Mouse (Mus musculus) MEL (cell line): ENCODE measurements around the gene Nfkbil1. TPM values are rescaled to one million over a fixed set of nuclear protein-coding genes. Genes with fewer than 3 reads are reported as not detected.

Experiments
- DNase-seq: peaks from one replicate; pipeline ENCODE4 v3.0.0; 2011; ENCODE audit warnings: low read depth, low spot score
- H3K27ac ChIP-seq: 2 replicates; pipeline ENCODE4 v1.5.1; 2012; ENCODE audit warnings: low read depth, mild to moderate bottlenecking, control low read depth, low read length, moderate library complexity; ENCODE audit not compliant: control insufficient read depth
- H3K27me3 ChIP-seq, 2 experiments: fragments of 150-350 bp in 1 of 2; sonication (generic) in 1 of 2; 2 replicates each; pipeline ENCODE4 v1.6.1; 2012; ENCODE audit warnings: low read length in 2 of 2, mild to moderate bottlenecking in 2 of 2, improper control_type of control experiment in 1 of 2, moderate library complexity in 1 of 2; ENCODE audit not compliant: insufficient read depth in 2 of 2, control insufficient read depth in 1 of 2
- H3K36me3 ChIP-seq, 2 experiments: 2 replicates each; pipeline ENCODE4 v1.6.1; 2012 to 2014; ENCODE audit warnings: low read length in 2 of 2, improper control_type of control experiment in 1 of 2, inconsistent platforms in 1 of 2, mild to moderate bottlenecking in 1 of 2; ENCODE audit not compliant: insufficient read depth in 2 of 2, control insufficient read depth in 1 of 2
- H3K4me1 ChIP-seq, 2 experiments: fragments of 150-350 bp in 1 of 2; sonication (generic) in 1 of 2; 2 replicates each; pipeline ENCODE4 v1.6.1; 2012; ENCODE audit warnings: low read length in 2 of 2, improper control_type of control experiment in 1 of 2, mild to moderate bottlenecking in 1 of 2; ENCODE audit not compliant: insufficient read depth in 2 of 2, control insufficient read depth in 1 of 2
- H3K4me3 ChIP-seq, 2 experiments: fragments of 150-350 bp in 1 of 2; sonication (generic) in 1 of 2; 2 replicates each; pipeline ENCODE4 v1.5.1; 2012; ENCODE audit warnings: low read depth in 2 of 2, low read length in 2 of 2, mild to moderate bottlenecking in 2 of 2, moderate library complexity in 2 of 2, control low read depth in 1 of 2, improper control_type of control experiment in 1 of 2; ENCODE audit not compliant: control insufficient read depth in 1 of 2, insufficient read depth in 1 of 2
- H3K79me2 ChIP-seq: 2 replicates; pipeline ENCODE4 v1.6.1; 2012; ENCODE audit warnings: mild to moderate bottlenecking, low read length, moderate library complexity; ENCODE audit not compliant: control insufficient read depth, poor library complexity, insufficient read depth
- H3K9ac ChIP-seq: 2 replicates; pipeline ENCODE4 v1.6.1; 2012; ENCODE audit warnings: low read depth, mild to moderate bottlenecking, control low read depth, low read length, moderate library complexity; ENCODE audit not compliant: control insufficient read depth, poor library complexity, severe bottlenecking
- H3K9me3 ChIP-seq: fragments of 150-350 bp; sonication (generic); replicated peaks from 2 replicates; pipeline ENCODE4 v1.6.1; 2012; ENCODE audit warnings: mild to moderate bottlenecking, low read length, improper control_type of control experiment, moderate library complexity; ENCODE audit not compliant: insufficient read depth
- BHLHE40 ChIP-seq: IDR thresholded peaks from 2 replicates; pipeline ENCODE4 v1.6.1; 2012; ENCODE audit warnings: low read depth, mild to moderate bottlenecking, inconsistent platforms, low read length, improper control_type of control experiment, borderline replicate concordance
- CHD1 ChIP-seq: IDR thresholded peaks from 2 replicates; pipeline ENCODE4 v1.6.1; 2012; ENCODE audit warnings: low read depth, mild to moderate bottlenecking, inconsistent platforms, low read length, improper control_type of control experiment
- CTCF ChIP-seq, 3 experiments: IDR thresholded peaks in 2 of 3; conservative IDR thresholded peaks in 1 of 3; 2 replicates each; pipeline ENCODE4 v1.5.1; 2011 to 2012; ENCODE audit warnings: low read length in 3 of 3, low read depth in 2 of 3, mild to moderate bottlenecking in 2 of 3, improper control_type of control experiment in 1 of 3, inconsistent platforms in 1 of 3, mixed read lengths in 1 of 3, moderate library complexity in 1 of 3; ENCODE audit not compliant: control insufficient read depth in 1 of 3, insufficient read depth in 1 of 3, poor library complexity in 1 of 3, severe bottlenecking in 1 of 3
- E2F4 ChIP-seq: IDR thresholded peaks from 2 replicates; pipeline ENCODE4 v1.6.1; 2011; ENCODE audit warnings: low read depth, low read length, improper control_type of control experiment, borderline replicate concordance
- GABPA ChIP-seq: IDR thresholded peaks from 2 replicates; pipeline ENCODE4 v1.6.1; 2012; ENCODE audit warnings: low read depth, mild to moderate bottlenecking, inconsistent platforms, low read length, improper control_type of control experiment, moderate library complexity
- GATA1 ChIP-seq: IDR thresholded peaks from 2 replicates; pipeline ENCODE4 v1.6.1; 2011; ENCODE audit warnings: low read depth, low read length, improper control_type of control experiment
- HCFC1 ChIP-seq: IDR thresholded peaks from 2 replicates; pipeline ENCODE4 v1.6.1; 2012; ENCODE audit warnings: low read depth, mild to moderate bottlenecking, inconsistent platforms, low read length, improper control_type of control experiment, moderate library complexity
- JUND ChIP-seq: IDR thresholded peaks from 2 replicates; pipeline ENCODE4 v1.6.1; 2011; ENCODE audit warnings: low read depth, mild to moderate bottlenecking, improper control_type of control experiment, low read length
- MAZ ChIP-seq: IDR thresholded peaks from 2 replicates; pipeline ENCODE4 v1.6.1; 2012; ENCODE audit warnings: low read depth, mild to moderate bottlenecking, inconsistent platforms, low read length, improper control_type of control experiment
- MXI1 ChIP-seq: IDR thresholded peaks from 2 replicates; pipeline ENCODE4 v1.6.1; 2011; ENCODE audit warnings: mild to moderate bottlenecking, low read depth, low read length, improper control_type of control experiment
- MYC ChIP-seq: IDR thresholded peaks from 2 replicates; pipeline ENCODE4 v1.6.1; 2011; ENCODE audit warnings: low read depth, mild to moderate bottlenecking, low read length, improper control_type of control experiment, moderate library complexity
- POLR2AphosphoS2 ChIP-seq: IDR thresholded peaks from 2 replicates; pipeline ENCODE4 v1.6.1; 2011; ENCODE audit warnings: low read length, improper control_type of control experiment
- POLR2AphosphoS5 ChIP-seq: IDR thresholded peaks from 2 replicates; pipeline ENCODE4 v1.6.1; 2012; ENCODE audit warnings: low read depth, borderline replicate concordance, mild to moderate bottlenecking, inconsistent platforms, low read length, moderate library complexity, mixed read lengths
- RAD21 ChIP-seq: IDR thresholded peaks from 2 replicates; pipeline ENCODE4 v1.6.1; 2011; ENCODE audit warnings: mild to moderate bottlenecking, low read depth, low read length, improper control_type of control experiment
- SIN3A ChIP-seq: IDR thresholded peaks from 2 replicates; pipeline ENCODE4 v1.6.1; 2012; ENCODE audit warnings: low read length, improper control_type of control experiment, inconsistent platforms
- SMC3 ChIP-seq: IDR thresholded peaks from 2 replicates; pipeline ENCODE4 v1.6.1; 2011; ENCODE audit warnings: low read depth, low read length, improper control_type of control experiment
- TBP ChIP-seq: IDR thresholded peaks from 2 replicates; pipeline ENCODE4 v1.8.0; 2011; ENCODE audit warnings: low read depth, low read length, improper control_type of control experiment
- UBTF ChIP-seq: IDR thresholded peaks from 2 replicates; pipeline ENCODE4 v1.6.1; 2012; ENCODE audit warnings: low read depth, mild to moderate bottlenecking, inconsistent platforms, low read length, improper control_type of control experiment, moderate library complexity, borderline replicate concordance; ENCODE audit not compliant: insufficient read depth
- ZC3H11A ChIP-seq: IDR thresholded peaks from 2 replicates; pipeline ENCODE4 v1.6.1; 2012; ENCODE audit warnings: low read depth, mild to moderate bottlenecking, inconsistent platforms, low read length, improper control_type of control experiment
- polyA plus RNA-seq, 2 experiments: library from polyadenylated mRNA; stranded (reverse) in 1 of 2; unstranded in 1 of 2; fragments of >175 nt in 1 of 2; fragments of >200 nt in 1 of 2; gene quantifications; 2 replicates each; pipeline versions ENCODE4 v1.2.1 to v1.2.4; 2012; ENCODE audit warnings: low replicate concordance in 2 of 2, low read depth in 1 of 2; ENCODE audit not compliant: insufficient read length in 2 of 2, insufficient read depth in 1 of 2, missing spikeins in 1 of 2
- total RNA-seq: library from RNA; depleted of rRNA; stranded (reverse); fragments of 300-350 nt; gene quantifications from 2 replicates; pipeline ENCODE4 v1.2.3, GENCODE M21; 2012

Nfkbil1 gene
- total and polyA plus RNA-seq, 3 experiments: 10.3 to 26.0 TPM; not detected in 1

- no peak overlapping the region for H3K27ac ChIP-seq
- no peak overlapping the region for H3K9ac ChIP-seq
- no peaks in the 10 kb centered on the region for H3K36me3 ChIP-seq
- H3K4me1 ChIP-seq: no peaks in the 10 kb centered on the region
- no peaks in the 10 kb centered on the region for H3K9me3 ChIP-seq
- no peak overlapping the region for H3K4me3 ChIP-seq
- TF ChIP-seq CTCF (IDR thresholded peaks at IDR 0.05 in 2 of 3, conservative IDR thresholded peaks at IDR 0.05 in 1 of 3; ENCODE audit: control insufficient read depth in 1 of 3, insufficient read depth in 1 of 3, low read depth in 2 of 3, low read length in 3 of 3, poor library complexity in 1 of 3, severe bottlenecking in 1 of 3) (no peak), TBP (no peak), CHD1 (no peak), GATA1 (no peak), MXI1 (no peak), MYC (no peak), UBTF (no peak)
- TF ChIP-seq, all 39 proteins: peak for 0
- H3K27me3 ChIP-seq: peaks cover 0 to 5% of the 10 kb centered on the region in 2 experiments; a peak in 2 of 4 replicates
- H3K79me2 ChIP-seq: no peaks in the 10 kb centered on the region
- no peak for DNase-seq
These were observed 42.5 kb upstream of the Nfkbil1 start for GRCm38 (mm10) chr17:35278049-35278448.

- H3K9ac ChIP-seq: no peak overlapping the region
- H3K27me3 ChIP-seq: peaks cover 0 to 7% of the 10 kb centered on the region in 2 experiments; a peak in 2 of 4 replicates
- no peak overlapping the region for H3K4me3 ChIP-seq
- no peaks in the 10 kb centered on the region for H3K4me1 ChIP-seq
- TF ChIP-seq POLR2AphosphoS2: no peak
- TF ChIP-seq RAD21: no peak
- no peak for TF ChIP-seq HCFC1
- no peak for TF ChIP-seq CTCF (IDR thresholded peaks at IDR 0.05 in 2 of 3, conservative IDR thresholded peaks at IDR 0.05 in 1 of 3; ENCODE audit: control insufficient read depth in 1 of 3, insufficient read depth in 1 of 3, low read depth in 2 of 3, low read length in 3 of 3, poor library complexity in 1 of 3, severe bottlenecking in 1 of 3)
- no peak for TF ChIP-seq BHLHE40
- no peak for TF ChIP-seq GATA1
- no peak for TF ChIP-seq POLR2AphosphoS5
- no peak for TF ChIP-seq TBP
- no peak for TF ChIP-seq SIN3A
- no peak for TF ChIP-seq MAZ
- TF ChIP-seq JUND: no peak
- TF ChIP-seq ZC3H11A: no peak
- no peak for TF ChIP-seq E2F4
- TF ChIP-seq SMC3: no peak
- no peak for TF ChIP-seq GABPA
- no peak overlapping the region for H3K27ac ChIP-seq
- no peaks in the 10 kb centered on the region for H3K79me2 ChIP-seq
- no peaks in the 10 kb centered on the region for H3K36me3 ChIP-seq
- DNase-seq: no peak
- no peaks in the 10 kb centered on the region for H3K9me3 ChIP-seq
These were observed 40.8 kb upstream of the Nfkbil1 start for GRCm38 (mm10) chr17:35276304-35276864.
